Mouse (Mus musculus) liver, adult 2 months (tissue): ENCODE data around the gene Mef2d. TPM values are rescaled to one million over a fixed set of nuclear protein-coding genes. Genes with fewer than 3 reads are reported as not detected.

Experiments
- DNase-seq: peaks from one replicate; pipeline ENCODE4 v3.0.0-alpha.2; 2011; ENCODE audit warnings: low read depth, low spot score; ENCODE audit errors: extremely low read depth
- H3K27ac ChIP-seq: fragments of 200-500 bp; replicated peaks from 2 replicates; pipeline ENCODE4 v1.5.1; 2012; ENCODE audit warnings: low read depth, mild to moderate bottlenecking, control low read depth, inconsistent platforms, low read length; ENCODE audit not compliant: insufficient read depth
- H3K27me3 ChIP-seq: fragments of 200-500 bp; 2 replicates; pipeline ENCODE4 v1.6.1; 2012; ENCODE audit warnings: mild to moderate bottlenecking, moderate library complexity, low read length, inconsistent platforms; ENCODE audit not compliant: control insufficient read depth, insufficient read depth
- H3K36me3 ChIP-seq: fragments of 200-500 bp; 2 replicates; pipeline ENCODE4 v1.6.1; 2012; ENCODE audit warnings: low read length, inconsistent platforms; ENCODE audit not compliant: control insufficient read depth, insufficient read depth
- H3K4me1 ChIP-seq: fragments of 200-500 bp; 2 replicates; pipeline ENCODE4 v1.6.1; 2011; ENCODE audit warnings: low read length; ENCODE audit not compliant: control insufficient read depth, insufficient read depth
- H3K4me3 ChIP-seq: fragments of 200-500 bp; 2 replicates; pipeline ENCODE4 v1.5.1; 2011; ENCODE audit warnings: low read depth, mild to moderate bottlenecking, control low read depth, low read length, moderate library complexity; ENCODE audit not compliant: insufficient read depth
- H3K79me2 ChIP-seq: fragments of 200-500 bp; 2 replicates; pipeline ENCODE4 v1.6.1; 2012; ENCODE audit warnings: inconsistent platforms, mild to moderate bottlenecking, low read length, moderate library complexity; ENCODE audit not compliant: control insufficient read depth, insufficient read depth
- H3K9ac ChIP-seq: fragments of 200-500 bp; 2 replicates; pipeline ENCODE4 v1.6.1; 2012; ENCODE audit warnings: low read depth, mild to moderate bottlenecking, control low read depth, inconsistent platforms, low read length
- CTCF ChIP-seq: fragments of 200-500 bp; IDR thresholded peaks from 2 replicates; pipeline ENCODE4 v1.5.1; 2011; ENCODE audit warnings: low read depth, low read length, control low read depth
- POLR2A ChIP-seq: fragments of 200-500 bp; IDR thresholded peaks from 2 replicates; pipeline ENCODE4 v1.6.1; 2011; ENCODE audit warnings: low read length, control low read depth; ENCODE audit not compliant: insufficient read depth; ENCODE audit errors: extremely low read depth
- WGBS: fragments of 180-500 bp; shearing (Covaris S2); methylation state at CpG from one replicate; pipeline ENCODE4 v1.1.7; 2018; 5-methylcytosine and 5-hydroxymethylcytosine counted together
- polyA plus RNA-seq: library from polyadenylated mRNA; depleted of rRNA; stranded (reverse); fragments of >200 nt; gene quantifications from 2 replicates; pipeline ENCODE4 v1.2.3, GENCODE M21; 2012; rRNA removed
- total RNA-seq: library from RNA; depleted of rRNA; stranded (reverse); fragments of >200 nt; gene quantifications from 2 replicates; pipeline ENCODE4 v1.2.3, GENCODE M21; 2014; rRNA removed

Mef2d gene
- total RNA-seq, result 3.7 and 6.2 TPM in 2 replicates
- 17.7 and 22.2 TPM in 2 replicates for polyA plus RNA-seq

DNA sequence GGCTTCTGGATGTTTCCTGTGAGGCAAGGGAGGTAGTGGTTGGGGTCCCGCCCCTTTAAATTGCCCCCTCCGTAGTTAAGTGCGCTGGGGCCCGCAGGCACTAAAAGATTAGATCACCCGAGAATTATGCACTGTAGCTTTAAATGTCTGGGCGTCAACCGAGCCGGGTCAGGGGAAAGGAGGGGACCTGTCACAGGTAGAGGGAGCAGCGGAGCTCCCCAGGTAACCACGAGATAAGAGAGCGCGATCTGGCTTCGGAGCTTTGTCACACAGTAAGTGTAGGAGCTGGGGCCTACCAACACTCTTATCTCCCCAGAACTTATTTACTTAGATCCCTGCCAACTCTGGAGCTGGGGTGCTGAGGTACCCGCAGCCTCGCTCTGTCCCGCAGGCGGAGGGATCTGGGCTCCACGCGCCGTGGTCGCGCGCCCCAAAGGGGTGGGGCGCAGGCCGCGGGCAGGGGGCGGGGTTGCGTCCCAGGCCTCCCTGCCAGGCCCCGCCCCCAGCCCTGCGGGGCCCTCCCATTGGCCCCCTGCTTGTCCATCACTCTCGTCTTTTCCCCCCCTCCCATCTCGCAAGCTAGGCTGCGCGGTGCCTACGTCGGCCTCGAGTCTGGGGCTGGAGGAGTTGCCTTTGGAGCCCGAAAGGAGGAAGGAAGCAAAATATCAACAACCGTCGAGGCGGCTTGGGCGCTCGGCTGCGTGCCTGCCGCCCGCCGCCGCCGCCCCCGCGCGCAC lies at the start of gene Mef2d:
Gene Mef2d (plus strand): TSS at position 586 of the 737 bp plus-strand sequence.
- TF ChIP-seq POLR2A (peak; percentile 89), CTCF (peak; percentile 45)
- H3K4me1 ChIP-seq, result peaks cover 43% of the 10 kb centered on the region
- H3K36me3 ChIP-seq, result no peaks in the 10 kb centered on the region
- peak; percentile 94 for DNase-seq
- peak within 1 kb of the TSS; percentile 58 for H3K4me3 ChIP-seq
- H3K27me3 ChIP-seq, result no peaks in the 10 kb centered on the region
- 1% methylated on average over 51 of the region's 52 CpGs for WGBS
- peak within 1 kb of the TSS; percentile 98 for H3K9ac ChIP-seq
- H3K79me2 ChIP-seq, result peaks cover 44% of the 10 kb centered on the region
- peak within 1 kb of the TSS; percentile 94 for H3K27ac ChIP-seq

DNA sequence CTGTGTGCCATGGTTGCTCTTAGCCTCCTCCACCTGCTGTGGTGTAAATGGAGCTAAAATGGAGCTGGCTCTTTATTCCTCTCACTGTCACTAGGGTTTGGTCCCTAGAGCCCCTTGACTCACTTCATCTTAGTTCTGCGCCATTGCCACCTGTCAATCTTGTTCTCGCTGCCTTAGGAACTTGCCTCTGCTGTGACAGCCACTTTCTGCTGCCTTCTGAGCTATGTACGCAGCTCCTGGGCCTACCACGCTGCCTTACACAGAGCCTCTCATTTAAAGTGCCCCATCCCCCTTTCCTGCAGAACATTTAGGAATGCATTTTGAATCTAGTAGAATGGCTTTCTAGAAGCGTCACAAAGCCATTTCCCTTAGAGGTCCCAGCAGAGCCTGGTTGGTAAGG lies 48.0 kb upstream of the Mef2d start:
- no peak for DNase-seq
- Histone ChIP-seq H3K9ac (no peak overlapping the region), H3K36me3 (no peaks in the 10 kb centered on the region), H3K4me3 (no peak overlapping the region), H3K4me1 (no peaks in the 10 kb centered on the region), H3K79me2 (no peaks in the 10 kb centered on the region), H3K27me3 (no peaks in the 10 kb centered on the region), H3K27ac (no peak overlapping the region)
- whole genome bisulfite sequencing, result 98% methylated on average over 5 of the region's 5 CpGs
- TF ChIP-seq CTCF (no peak), POLR2A (no peak)

DNA sequence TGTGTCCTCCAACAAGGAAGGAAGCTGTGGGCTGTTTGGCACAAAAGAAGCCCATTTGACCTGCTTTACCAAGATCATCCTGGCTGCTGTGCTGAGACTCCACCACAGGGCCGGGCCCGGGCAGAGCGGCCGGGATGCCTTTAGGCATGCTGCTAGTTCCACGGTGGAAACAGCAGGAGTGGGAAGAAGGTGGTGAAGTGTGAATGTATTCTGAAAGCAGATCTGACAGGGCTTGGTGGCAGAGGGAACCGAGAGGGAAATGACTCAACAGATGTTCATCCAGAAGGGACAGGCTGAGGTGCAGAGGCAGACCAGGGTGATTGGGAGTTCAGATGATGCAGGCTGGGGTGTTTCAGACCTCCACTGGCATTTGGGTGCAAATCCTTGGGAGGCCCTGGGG lies 44.5 kb upstream of the Mef2d start:
- H3K36me3 ChIP-seq, result no peaks in the 10 kb centered on the region
- no peak for TF ChIP-seq POLR2A
- TF ChIP-seq CTCF, result no peak

DNA sequence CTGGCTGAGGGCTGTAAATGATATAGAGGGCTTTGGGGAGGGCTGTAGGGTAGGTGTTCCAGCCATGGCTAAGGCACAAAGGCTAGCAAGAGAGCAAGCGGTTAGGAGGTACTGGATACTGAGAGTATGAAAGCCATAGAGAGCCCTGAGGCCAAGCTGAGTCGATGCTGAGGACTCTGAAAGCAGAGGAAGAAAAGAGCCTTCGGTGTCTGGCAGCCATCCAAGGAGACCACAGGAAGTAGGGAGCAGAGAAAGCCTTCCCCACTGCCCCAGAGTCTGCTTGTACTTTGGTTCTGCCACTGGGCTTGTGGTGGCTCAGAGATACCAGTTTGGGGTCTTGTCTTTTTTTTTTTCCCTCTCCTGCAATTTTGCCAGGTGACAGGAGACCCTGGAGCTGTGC lies 41.9 kb upstream of the Mef2d start:
- no peak overlapping the region for H3K27ac ChIP-seq
- no peak for DNase-seq
- H3K79me2 ChIP-seq, result no peaks in the 10 kb centered on the region
- WGBS, result 83% methylated on average over 3 of the region's 3 CpGs
- no peak overlapping the region for H3K9ac ChIP-seq
- no peak overlapping the region for H3K4me3 ChIP-seq
- H3K27me3 ChIP-seq, result no peaks in the 10 kb centered on the region
- TF ChIP-seq POLR2A (no peak), CTCF (no peak)
- H3K4me1 ChIP-seq, result no peaks in the 10 kb centered on the region
- H3K36me3 ChIP-seq, result no peaks in the 10 kb centered on the region

More for the DNA sequence above, 44.5 kb upstream of the Mef2d start:
- Histone ChIP-seq H3K79me2 (no peaks in the 10 kb centered on the region), H3K9ac (no peak overlapping the region), H3K27me3 (no peaks in the 10 kb centered on the region), H3K4me3 (no peak overlapping the region), H3K4me1 (no peaks in the 10 kb centered on the region), H3K27ac (no peak overlapping the region)
- no peak for DNase-seq
- WGBS, result 89% methylated on average over 6 of the region's 6 CpGs

DNA sequence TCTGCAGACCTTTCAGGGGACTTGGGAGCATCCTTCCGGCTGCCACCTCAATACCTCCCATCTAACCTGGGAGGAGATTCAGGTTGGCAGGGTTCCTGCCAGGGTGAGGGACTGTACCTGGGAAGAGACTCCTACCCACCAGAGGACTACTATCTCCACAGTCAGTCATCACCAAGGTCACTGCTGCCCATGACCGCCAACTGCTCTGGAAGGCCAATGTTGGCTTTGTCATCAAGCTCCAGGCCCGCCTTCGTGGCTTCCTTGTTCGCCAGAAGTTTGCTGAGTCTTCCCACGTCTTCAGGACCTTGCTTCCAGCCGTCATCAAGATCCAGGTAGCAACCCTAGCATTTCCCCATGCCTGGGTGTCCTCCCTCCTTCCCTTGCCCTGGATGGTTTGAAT lies 40.4 kb upstream of the Mef2d start:
- no peak for DNase-seq
- no peaks in the 10 kb centered on the region for H3K36me3 ChIP-seq
- H3K4me1 ChIP-seq, result no peaks in the 10 kb centered on the region
- no peaks in the 10 kb centered on the region for H3K27me3 ChIP-seq
- no peak overlapping the region for H3K4me3 ChIP-seq
- H3K9ac ChIP-seq, result no peak overlapping the region
- H3K79me2 ChIP-seq, result no peaks in the 10 kb centered on the region
- 97% methylated on average over 7 of the region's 7 CpGs for WGBS
- H3K27ac ChIP-seq, result no peak overlapping the region
- no peak for TF ChIP-seq POLR2A
- no peak for TF ChIP-seq CTCF

DNA sequence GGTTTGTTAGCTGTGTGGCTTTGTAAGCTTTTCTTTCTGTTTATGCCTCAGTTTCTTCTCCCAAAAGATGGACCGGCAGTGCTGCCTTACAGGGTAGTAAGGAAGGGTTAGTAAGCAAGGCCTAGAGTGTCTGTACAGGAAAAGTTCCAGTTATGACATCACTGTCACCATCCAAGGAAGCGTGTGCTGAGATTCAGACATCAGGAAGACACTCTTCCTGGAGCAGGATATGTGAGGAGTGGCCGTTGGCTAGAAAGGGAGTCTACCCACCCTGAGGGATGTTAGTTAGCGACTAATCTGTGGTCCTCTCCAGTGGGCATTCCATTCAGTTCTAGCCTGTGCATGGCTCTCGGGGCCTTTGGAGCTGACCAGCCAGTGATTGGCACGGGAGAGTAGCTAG lies 40.0 kb upstream of the Mef2d start:
- no peaks in the 10 kb centered on the region for H3K79me2 ChIP-seq
- TF ChIP-seq POLR2A, result no peak
- no peak for TF ChIP-seq CTCF
- no peak for DNase-seq
- H3K27ac ChIP-seq, result peak overlapping the region; percentile 45; the same call in 1 of the 2 replicates
- no peak overlapping the region for H3K4me3 ChIP-seq
- no peaks in the 10 kb centered on the region for H3K4me1 ChIP-seq
- 85% methylated on average over 6 of the region's 6 CpGs for WGBS
- H3K27me3 ChIP-seq, result no peaks in the 10 kb centered on the region
- H3K36me3 ChIP-seq, result no peaks in the 10 kb centered on the region
- no peak overlapping the region for H3K9ac ChIP-seq
